Mouse (Mus musculus): Measurements from ENCODE around the gene Stk38. TPM values are rescaled to one million over a fixed set of nuclear protein-coding genes. Genes with fewer than 3 reads are reported as not detected.

The Stk38 gene
- total and polyA plus RNA-seq, 3 experiments: 29.0 to 56.4 (median 56.0) TPM

DNA sequence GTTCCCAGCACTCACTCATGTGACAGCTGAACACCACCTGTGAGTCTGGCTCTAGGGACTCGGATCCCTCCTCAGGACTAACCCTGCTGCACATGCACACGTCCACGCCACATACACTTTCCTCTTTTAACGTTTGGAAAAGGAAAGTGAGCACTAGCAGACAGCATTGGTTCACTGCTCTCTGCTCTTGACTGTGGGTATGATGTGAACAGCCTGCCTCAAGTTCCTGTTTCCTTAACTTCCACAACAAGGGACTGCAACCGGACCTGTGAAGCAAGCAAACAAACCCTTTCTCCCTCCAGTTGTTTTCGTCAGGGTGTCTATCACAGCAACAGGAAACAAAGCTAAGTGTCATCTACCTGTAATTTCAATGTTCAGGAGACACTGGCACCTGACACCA lies 7.3 kb downstream of the Stk38 start:
- peaks cover 38 to 50% of the 10 kb centered on the region in 2 experiments for H3K36me3 ChIP-seq (replicated peaks in 1 of 2; ENCODE audit: control insufficient read depth in 1 of 2, insufficient read depth in 1 of 2, low read length in 1 of 2)

DNA sequence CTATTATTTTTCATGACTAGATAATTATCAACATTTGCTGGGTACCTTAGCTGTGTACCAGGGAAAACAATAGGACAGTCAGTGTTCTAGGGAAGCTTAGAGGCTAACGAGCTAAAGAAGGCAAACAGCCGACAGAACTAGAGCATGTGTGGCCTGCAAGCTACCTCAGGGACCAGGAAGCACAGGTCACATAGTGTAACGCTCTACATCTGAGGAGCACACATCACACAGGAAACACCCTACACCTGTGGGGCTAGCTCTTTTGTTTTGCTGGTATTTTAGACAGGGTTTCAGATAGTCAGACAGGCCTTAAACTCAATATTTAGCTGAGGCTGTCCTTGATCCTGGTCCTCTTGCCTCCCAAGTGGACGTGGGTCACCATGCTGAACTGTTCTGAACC lies 13.2 kb downstream of the Stk38 start:
- Histone ChIP-seq H3K4me3 (replicated peaks in 1 of 3; ENCODE audit: low read depth in 2 of 3, low read length in 2 of 3, poor library complexity in 1 of 3) (no peak overlapping the region), H3K27me3 (replicated peaks) (no peaks in the 10 kb centered on the region), H3K27ac (ENCODE audit: insufficient read depth, low read depth) (no peak overlapping the region), H3K4me2 (ENCODE audit: insufficient read depth, low read depth, poor library complexity, severe bottlenecking) (no peak overlapping the region), H3K9me3 (replicated peaks; ENCODE audit: low read length) (no peaks in the 10 kb centered on the region), H3K36me3 (replicated peaks in 1 of 2; ENCODE audit: control insufficient read depth in 1 of 2, insufficient read depth in 1 of 2, low read length in 1 of 2) (peaks cover 44 to 70% of the 10 kb centered on the region in 2 experiments), H3K9ac (ENCODE audit: insufficient read depth, low read depth) (no peak overlapping the region), H3K79me2 (replicated peaks; ENCODE audit: control insufficient read depth, extremely low read depth, insufficient read depth, poor library complexity, severe bottlenecking) (peaks cover 3% of the 10 kb centered on the region; the same call in 1 of the 2 replicates), H3K4me1 (ENCODE audit: control insufficient read depth in 1 of 2, insufficient read depth in 2 of 2) (peaks cover 2 to 25% of the 10 kb centered on the region in 2 experiments; a peak in 2 of 4 replicates)
- dilution Hi-C loops (cut with MboI; ENCODE audit: extremely low pct_ligation_motif_present, extremely low pct_unique_long_range_greater_than_20kb, low sequenced_read_pairs) (no loop called here), in situ Hi-C loops (cut with MboI; ENCODE audit: low pct_ligation_motif_present, low pct_unique_long_range_greater_than_20kb, low sequenced_read_pairs) (no loop called here)
- no peak for DNase-seq (ENCODE audit: extremely low read depth)
- TF ChIP-seq POLR2AphosphoS2 (IDR thresholded peaks at IDR 0.05; ENCODE audit: low read depth, low read length): no peak
- TF ChIP-seq IRF4 (IDR thresholded peaks at IDR 0.05; ENCODE audit: low read depth, low read length): no peak
- TF ChIP-seq MXI1 (IDR thresholded peaks at IDR 0.05; ENCODE audit: low read depth, low read length): no peak

More for the DNA sequence above, 7.3 kb downstream of the Stk38 start:
- H3K79me2 ChIP-seq (replicated peaks; ENCODE audit: control insufficient read depth, extremely low read depth, insufficient read depth, poor library complexity, severe bottlenecking): peaks cover 36% of the 10 kb centered on the region
- no peak overlapping the region for H3K4me2 ChIP-seq (ENCODE audit: insufficient read depth, low read depth, poor library complexity, severe bottlenecking)
- H3K27ac ChIP-seq (ENCODE audit: insufficient read depth, low read depth): no peak overlapping the region
- no peak overlapping the region for H3K9ac ChIP-seq (ENCODE audit: insufficient read depth, low read depth)
- peaks cover 2% of the 10 kb centered on the region for H3K9me3 ChIP-seq (replicated peaks; ENCODE audit: low read length)
- dilution Hi-C loops (cut with MboI; ENCODE audit: extremely low pct_ligation_motif_present, extremely low pct_unique_long_range_greater_than_20kb, low sequenced_read_pairs): no loop called here
- no peaks in the 10 kb centered on the region for H3K27me3 ChIP-seq (replicated peaks)
- no peak for DNase-seq (ENCODE audit: extremely low read depth)
- H3K4me1 ChIP-seq (ENCODE audit: control insufficient read depth in 1 of 2, insufficient read depth in 2 of 2): peaks cover 4 to 36% of the 10 kb centered on the region in 2 experiments; a peak in 3 of 4 replicates
- in situ Hi-C loops (cut with MboI; ENCODE audit: low pct_ligation_motif_present, low pct_unique_long_range_greater_than_20kb, low sequenced_read_pairs): no loop called here
- no peak overlapping the region for H3K4me3 ChIP-seq (replicated peaks in 1 of 3; ENCODE audit: low read depth in 2 of 3, low read length in 2 of 3, poor library complexity in 1 of 3)
- TF ChIP-seq NELFE (IDR thresholded peaks at IDR 0.05; ENCODE audit: low read depth, low read length) (no peak), USF1 (IDR thresholded peaks at IDR 0.05; ENCODE audit: low read depth, low read length) (no peak), ZC3H11A (IDR thresholded peaks at IDR 0.05; ENCODE audit: low read depth, low read length) (no peak), POLR2A (IDR thresholded peaks at IDR 0.05; ENCODE audit: low read depth, low read length) (no peak), JUND (conservative IDR thresholded peaks at IDR 0.05; ENCODE audit: low read depth, low read length) (no peak), HCFC1 (IDR thresholded peaks at IDR 0.05; ENCODE audit: low read depth, low read length) (no peak), TBP (conservative IDR thresholded peaks at IDR 0.05; ENCODE audit: low read depth, low read length) (no peak), ELF1 (IDR thresholded peaks at IDR 0.05; ENCODE audit: low read depth, low read length) (no peak), CHD1 (IDR thresholded peaks at IDR 0.05; ENCODE audit: low read depth, low read length) (no peak), ZKSCAN1 (IDR thresholded peaks at IDR 0.05; ENCODE audit: borderline replicate concordance, low read depth, low read length) (no peak), ZNF384 (IDR thresholded peaks at IDR 0.05; ENCODE audit: low read depth, low read length) (no peak), RAD21 (IDR thresholded peaks at IDR 0.05; ENCODE audit: low read depth, low read length) (no peak), IRF4 (IDR thresholded peaks at IDR 0.05; ENCODE audit: low read depth, low read length) (no peak), E2F4 (IDR thresholded peaks at IDR 0.05; ENCODE audit: insufficient replicate concordance, low read depth, low read length) (no peak), MYC (IDR thresholded peaks at IDR 0.05; ENCODE audit: low read depth, low read length) (no peak), GABPA (IDR thresholded peaks at IDR 0.05; ENCODE audit: insufficient replicate concordance, low read depth, low read length) (no peak), MAZ (IDR thresholded peaks at IDR 0.05; ENCODE audit: low read depth, low read length) (no peak), EP300 (IDR thresholded peaks at IDR 0.05; ENCODE audit: low read length) (no peak), JUN (IDR thresholded peaks at IDR 0.05; ENCODE audit: insufficient read depth, low read depth, low read length) (no peak)

Measured in CH12.LX (cell line).